Mouse (Mus musculus) C2C12 (cell line): ENCODE data around the gene Gbp7. TPM values are rescaled to one million over a fixed set of nuclear protein-coding genes. Genes with fewer than 3 reads are reported as not detected.
"Not testable (repeated sequence)": the region's sequence is repeated elsewhere in the genome, so short reads cannot be mapped to it uniquely, and the experiment has no call there.

ENCODE experiments used
- H3K27me3 ChIP-seq: one replicate; pipeline ENCODE4 v1.6.1; 2011; ENCODE audit not compliant: control insufficient read depth, insufficient read depth, insufficient read length
- H3K36me3 ChIP-seq: one replicate; pipeline ENCODE4 v1.6.1; 2011; ENCODE audit not compliant: control insufficient read depth, insufficient read depth
- H3K4me3 ChIP-seq: one replicate; pipeline ENCODE4 v1.5.1; 2011; ENCODE audit warnings: mild to moderate bottlenecking, control low read depth; ENCODE audit not compliant: poor library complexity, insufficient read depth, severe bottlenecking
- H3K79me2 ChIP-seq: one replicate; pipeline ENCODE4 v1.6.1; 2011; ENCODE audit not compliant: control insufficient read depth, insufficient read depth
- H3K79me3 ChIP-seq: one replicate; pipeline ENCODE4 v1.6.1; 2011; ENCODE audit warnings: low read depth, control low read depth
- H3ac ChIP-seq: one replicate; pipeline ENCODE3; 2011; ENCODE audit warnings: low read depth; ENCODE audit not compliant: control insufficient read depth, insufficient read length
- CEBPB ChIP-seq: IDR thresholded peaks from one replicate; pipeline ENCODE4 v1.6.1; 2011; ENCODE audit warnings: low read depth, mild to moderate bottlenecking, control low read depth, moderate library complexity
- CTCF ChIP-seq: IDR thresholded peaks from one replicate; pipeline ENCODE4 v1.5.1; 2011; ENCODE audit not compliant: control insufficient read depth, insufficient read depth, insufficient read length
- FOSL1 ChIP-seq: IDR thresholded peaks from one replicate; pipeline ENCODE4 v1.8.0; 2011; ENCODE audit warnings: mild to moderate bottlenecking, low read length; ENCODE audit not compliant: poor library complexity, insufficient read depth, severe bottlenecking
- MAX ChIP-seq: IDR thresholded peaks from one replicate; pipeline ENCODE4 v1.6.1; 2011; ENCODE audit warnings: mild to moderate bottlenecking, control low read depth
- MYOD1 ChIP-seq: IDR thresholded peaks from one replicate; pipeline ENCODE4 v1.6.1; 2011; ENCODE audit warnings: low read depth; ENCODE audit not compliant: control insufficient read depth, insufficient read length
- MYOG ChIP-seq: IDR thresholded peaks from one replicate; pipeline ENCODE4 v1.6.1; 2011; ENCODE audit not compliant: control insufficient read depth, insufficient read length; ENCODE audit errors: extremely low read depth
- USF1 ChIP-seq: IDR thresholded peaks from one replicate; pipeline ENCODE4 v1.6.1; 2011; ENCODE audit warnings: low read depth, mild to moderate bottlenecking, control low read depth, moderate library complexity
- polyA plus RNA-seq: library from polyadenylated mRNA; unstranded; fragments of >200 nt; fragmentation: generic; extraction: Trizol; gene quantifications from one replicate; pipeline ENCODE4 v1.2.1, GENCODE M21; 2012; ENCODE audit warnings: missing spikeins

The Gbp7 gene
- polyA plus RNA-seq, 1 experiment: not detected

- Histone ChIP-seq H3K27me3 (no peaks in the 10 kb centered on the region), H3K36me3 (no peaks in the 10 kb centered on the region), H3ac (no peak overlapping the region), H3K79me2 (no peaks in the 10 kb centered on the region), H3K4me3 (no peak overlapping the region), H3K79me3 (no peaks in the 10 kb centered on the region)
- no peak for TF ChIP-seq MYOG
- no peak for TF ChIP-seq MAX
- TF ChIP-seq MYOD1: no peak
- TF ChIP-seq USF1: no peak
- TF ChIP-seq FOSL1: no peak
- TF ChIP-seq CTCF: no peak
- TF ChIP-seq CEBPB: no peak
Measured at GRCm38 (mm10) chr3:142541391-142541790, 11.2 kb downstream of the Gbp7 start.

- not testable (repeated sequence) for H3K79me3 ChIP-seq, H3K36me3 ChIP-seq, H3K79me2 ChIP-seq, H3ac ChIP-seq, H3K27me3 ChIP-seq, H3K4me3 ChIP-seq
Measured at GRCm38 (mm10) chr3:142542776-142543175, 12.6 kb downstream of the Gbp7 start.

- Histone ChIP-seq H3K4me3 (no peak overlapping the region), H3ac (no peak overlapping the region), H3K79me2 (no peaks in the 10 kb centered on the region), H3K79me3 (no peaks in the 10 kb centered on the region), H3K27me3 (no peaks in the 10 kb centered on the region), H3K36me3 (no peaks in the 10 kb centered on the region)
- TF ChIP-seq USF1: no peak
- no peak for TF ChIP-seq MYOD1
- TF ChIP-seq MAX: no peak
- no peak for TF ChIP-seq FOSL1
- no peak for TF ChIP-seq CTCF
Measured at GRCm38 (mm10) chr3:142546690-142547089, 16.5 kb downstream of the Gbp7 start.

- no peaks in the 10 kb centered on the region for H3K36me3 ChIP-seq
- TF ChIP-seq MYOD1 (no peak), MAX (no peak), CTCF (no peak), USF1 (no peak), FOSL1 (no peak), CEBPB (no peak), MYOG (no peak)
- no peaks in the 10 kb centered on the region for H3K27me3 ChIP-seq
- H3K79me3 ChIP-seq: no peaks in the 10 kb centered on the region
- H3K4me3 ChIP-seq: no peak overlapping the region
- H3ac ChIP-seq: no peak overlapping the region
- H3K79me2 ChIP-seq: no peaks in the 10 kb centered on the region
Measured at GRCm38 (mm10) chr3:142550052-142550676, 20.0 kb downstream of the Gbp7 start.

- TF ChIP-seq MYOG: no peak
- no peak for TF ChIP-seq MYOD1
- TF ChIP-seq USF1: no peak
- TF ChIP-seq MAX: no peak
- TF ChIP-seq CTCF: no peak
- TF ChIP-seq CEBPB: no peak
- TF ChIP-seq FOSL1: no peak
- Histone ChIP-seq H3K36me3 (no peaks in the 10 kb centered on the region), H3K79me3 (no peaks in the 10 kb centered on the region), H3K79me2 (no peaks in the 10 kb centered on the region), H3ac (no peak overlapping the region), H3K4me3 (no peak overlapping the region), H3K27me3 (no peaks in the 10 kb centered on the region)
Measured at GRCm38 (mm10) chr3:142554601-142555000, 24.5 kb downstream of the Gbp7 start.

GRCm38 (mm10) chr3:142555623-142556022 is 25.5 kb downstream of the Gbp7 start:
- Histone ChIP-seq H3K27me3 (no peaks in the 10 kb centered on the region), H3ac (no peak overlapping the region), H3K4me3 (no peak overlapping the region), H3K79me2 (no peaks in the 10 kb centered on the region), H3K79me3 (no peaks in the 10 kb centered on the region), H3K36me3 (no peaks in the 10 kb centered on the region)
- no peak for TF ChIP-seq FOSL1
- TF ChIP-seq MAX: no peak
- TF ChIP-seq CEBPB: no peak
- TF ChIP-seq MYOD1: no peak
